ENCODE assay signal across 20 mouse cellular contexts in the genomic region with DNA sequence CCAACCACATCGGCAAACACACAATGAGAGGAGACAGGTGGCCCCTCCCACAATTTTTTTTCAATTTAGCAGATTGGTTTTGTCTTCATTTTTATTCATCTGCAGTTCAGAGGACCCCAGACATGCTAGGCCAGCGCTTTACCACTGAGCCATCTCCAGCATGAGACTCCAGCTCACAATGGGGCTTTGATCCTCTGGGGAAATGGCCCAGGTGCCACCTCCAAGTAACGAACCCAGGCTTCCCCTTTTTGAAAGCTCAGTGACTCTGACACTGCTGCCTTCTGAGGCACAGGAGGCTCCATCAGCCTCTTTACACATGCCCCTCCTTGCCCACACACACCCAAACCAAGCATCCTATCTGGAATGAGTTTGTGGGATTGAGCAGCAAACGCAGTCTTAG. TPM values are rescaled to one million over a fixed set of nuclear protein-coding genes. Genes with fewer than 3 reads are reported as not detected.
DNase-seq lines count a peak whose midpoint lies in the region; ATAC-seq and TF ChIP-seq lines count a peak whose summit lies in the region.
"Had no signal": no experiment of that assay in that cellular context is flagged by ENCODE, and none has a peak within 500 bp of the region (broad histone marks: within the 10 kb centered on the region; RNA-seq: fewer than 3 reads in every experiment).

No protein-coding gene starts in this region.

- H3K4me3 ChIP-seq in heart, embryonic 16.5 days (ENCODE audit: low read length), result no peak overlapping the region
- H3K4me3 ChIP-seq in forebrain, embryonic 12.5 days (replicated peaks), result no peak overlapping the region
- no peak overlapping the region for H3K4me3 ChIP-seq in cerebellum, adult 2 months (replicated peaks; ENCODE audit: insufficient read depth, low read depth, low read length)
- H3K4me3 ChIP-seq: embryonic facial prominence, embryonic 12.5 days; heart, embryonic 13.5 days; limb, embryonic 15.5 days; midbrain, embryonic 15.5 days had no signal

- TF ChIP-seq POLR2A in cerebellum, adult 2 months (IDR thresholded peaks at IDR 0.05; ENCODE audit: borderline replicate concordance, insufficient read depth, low read length), result no peak

- H3K4me2 ChIP-seq in heart, embryonic 16.5 days (ENCODE audit: low read depth, low read length), result no peak overlapping the region
- H3K4me2 ChIP-seq in forebrain, embryonic 12.5 days, result no peak overlapping the region
- H3K4me2 ChIP-seq: embryonic facial prominence, embryonic 12.5 days; heart, embryonic 13.5 days; limb, embryonic 15.5 days; midbrain, embryonic 15.5 days had no signal

- H3K9ac ChIP-seq in heart, embryonic 16.5 days (ENCODE audit: low read length), result no peak overlapping the region
- no peak overlapping the region for H3K9ac ChIP-seq in forebrain, embryonic 12.5 days
- H3K9ac ChIP-seq: embryonic facial prominence, embryonic 12.5 days; heart, embryonic 13.5 days; limb, embryonic 15.5 days; midbrain, embryonic 15.5 days had no signal

- peak; percentile 56; the same call in 1 of the 2 replicates for ATAC-seq in heart, embryonic 16.5 days (replicated peaks; ENCODE audit: extremely low read depth, insufficient read depth, low FRiP score)
- peak; percentile 38 for ATAC-seq in granulocyte monocyte progenitor cell, adult 5-6 weeks (replicated peaks; ENCODE audit: poor library complexity, severe bottlenecking)
- no peak for ATAC-seq in forebrain, embryonic 12.5 days (ENCODE audit: low FRiP score)
- ATAC-seq: forebrain, embryonic 16.5 days; inflammation-experienced regulatory T-cells, adult 6 months; midbrain, embryonic 15.5 days had no signal

- peaks cover 7% of the 10 kb centered on the region; the same call in 1 of the 2 replicates for H3K4me1 ChIP-seq in heart, embryonic 16.5 days (ENCODE audit: control insufficient read depth, insufficient read depth, low read length)
- no peaks in the 10 kb centered on the region for H3K4me1 ChIP-seq in forebrain, embryonic 12.5 days
- H3K4me1 ChIP-seq in cerebellum, adult 2 months (ENCODE audit: control insufficient read depth, insufficient read depth, low read length), result no peaks in the 10 kb centered on the region
- H3K4me1 ChIP-seq: embryonic facial prominence, embryonic 12.5 days; limb, embryonic 15.5 days; midbrain, embryonic 15.5 days had no signal

- H3K36me3 ChIP-seq in heart, embryonic 16.5 days (ENCODE audit: control insufficient read depth, insufficient read depth), result no peaks in the 10 kb centered on the region
- H3K36me3 ChIP-seq in forebrain, embryonic 12.5 days (replicated peaks), result no peaks in the 10 kb centered on the region
- H3K36me3 ChIP-seq: embryonic facial prominence, embryonic 12.5 days; heart, embryonic 13.5 days; limb, embryonic 15.5 days; midbrain, embryonic 15.5 days had no signal

- H3K27me3 ChIP-seq in heart, embryonic 16.5 days (ENCODE audit: control insufficient read depth, insufficient read depth, low read length), result no peaks in the 10 kb centered on the region
- H3K27me3 ChIP-seq in forebrain, embryonic 12.5 days, result peaks cover 18% of the 10 kb centered on the region
- no peaks in the 10 kb centered on the region for H3K27me3 ChIP-seq in cerebellum, adult 2 months (ENCODE audit: control insufficient read depth, insufficient read depth, low read length)
- H3K27me3 ChIP-seq: embryonic facial prominence, embryonic 12.5 days; heart, embryonic 13.5 days had no signal

- H3K27ac ChIP-seq in heart, embryonic 16.5 days (ENCODE audit: low read length), result no peak overlapping the region; the same call in 1 of the 2 replicates
- no peak overlapping the region for H3K27ac ChIP-seq in forebrain, embryonic 12.5 days
- no peak overlapping the region for H3K27ac ChIP-seq in cerebellum, adult 2 months (ENCODE audit: insufficient read depth, low read length)
- H3K27ac ChIP-seq: embryonic facial prominence, embryonic 12.5 days; heart, embryonic 13.5 days; limb, embryonic 15.5 days; midbrain, embryonic 15.5 days had no signal

- intact Hi-C loops in heart, postnatal 36 days (cut with DNase I), result no loop called here

- peaks cover 4% of the 10 kb centered on the region; the same call in 1 of the 2 replicates for H3K9me3 ChIP-seq in heart, embryonic 16.5 days (replicated peaks; ENCODE audit: control insufficient read depth, low read length)
- no peaks in the 10 kb centered on the region for H3K9me3 ChIP-seq in forebrain, embryonic 12.5 days
- H3K9me3 ChIP-seq: embryonic facial prominence, embryonic 12.5 days; limb, embryonic 15.5 days; midbrain, embryonic 15.5 days had no signal

- DNase-seq in heart, postnatal 36 days, result no peak
- peak; percentile 50 to 72 for DNase-seq in spleen, postnatal 4 days (ENCODE audit: low spot score in 2 of 2)
- peak; percentile 52 to 69 for DNase-seq in thymus, postnatal 36 days
- DNase-seq in cerebellum, adult 2 months, result no peak
- no peak for DNase-seq in cerebellum, postnatal 36 days
- DNase-seq: cerebellum, adult 11 months; kidney, adult 9 months; kidney, postnatal 4 days; lung, adult 18-20 months; lung, postnatal 4 days; retina, postnatal 1 day had no signal

- TF ChIP-seq CTCF in cerebellum, adult 2 months (IDR thresholded peaks at IDR 0.05; ENCODE audit: borderline replicate concordance, insufficient read depth, low read depth, low read length), result no peak

- WGBS in heart, embryonic 16.5 days, result 68% methylated on average over 4 of the region's 4 CpGs
- WGBS in forebrain, embryonic 12.5 days, result 78% methylated on average over 4 of the region's 4 CpGs
- whole genome bisulfite sequencing in cerebellum, adult 2 months, result 70% methylated on average over 4 of the region's 4 CpGs

RNA-seq across cellular contexts. Expression of gene Susd1, which starts 5.7 kb away (rescaled TPM):
- 4.7 and 7.5 TPM in 2 replicates for polyA plus RNA-seq in heart, embryonic 16.5 days (2015; fragmentation: Nextera tagmentation; extraction: Ambion mirVana)
- total RNA-seq in heart, postnatal 36 days (2021), result 1 to 10 TPM; 1.0 to 2.0 TPM
- 63.2 and 74.8 TPM in 2 replicates for total RNA-seq in granulocyte monocyte progenitor cell, adult 5-6 weeks (2014; fragmentation: Nextera tagmentation)
- 94.4 and 95.7 TPM in 2 replicates for total RNA-seq in granulocyte monocyte progenitor cell, adult 5-6 weeks (2017)
- polyA plus RNA-seq in forebrain, embryonic 12.5 days (2016; fragmentation: Nextera tagmentation; extraction: Ambion mirVana), result 1.3 and 1.9 TPM in 2 replicates
- polyA plus RNA-seq in cerebellum, adult 2 months (2012; rRNA removed), result 3.5 and 4.0 TPM in 2 replicates

Comparison
In these comparisons a context has a peak if more than half of its experiments do, and no peak if none do; other contexts are left out.
1. DNase-seq: peak in spleen, postnatal 4 days (2 of 2) and thymus, postnatal 36 days (2 of 2); none in heart, postnatal 36 days (0 of 2), cerebellum, adult 2 months (0 of 2) and cerebellum, postnatal 36 days (0 of 2).